Mouse (Mus musculus) limb, embryonic 14.5 days (tissue): ENCODE results near the gene Prkcsh. TPM values are rescaled to one million over a fixed set of nuclear protein-coding genes. Genes with fewer than 3 reads are reported as not detected.

ENCODE experiments used
- ATAC-seq: fragments of 200-750 bp; cut with Nextera tagmentation; 2 replicates; pipeline ENCODE4 v1.8.0; 2017; ENCODE audit warnings: low read depth, moderate number of reproducible peaks, moderate TSS enrichment; ENCODE audit not compliant: low FRiP score
- DNase-seq: peaks from one replicate; pipeline ENCODE4 v3.0.0-alpha.2; 2015; ENCODE audit warnings: low spot score
- H3K27ac ChIP-seq: fragments of 300-500 bp; sonication (generic); replicated peaks from 2 replicates; pipeline ENCODE4 v1.5.1; 2014; ENCODE audit warnings: low read depth, mild to moderate bottlenecking, low read length, moderate library complexity, mixed read lengths
- H3K27me3 ChIP-seq: fragments of 300-500 bp; sonication (generic); 2 replicates; pipeline ENCODE4 v1.6.1; 2014; ENCODE audit warnings: low read length, mixed read lengths; ENCODE audit not compliant: control insufficient read depth, insufficient read depth
- H3K36me3 ChIP-seq: fragments of 300-500 bp; sonication (generic); 2 replicates; pipeline ENCODE4 v1.6.1; 2014; ENCODE audit warnings: mild to moderate bottlenecking, low read length, moderate library complexity, mixed read lengths; ENCODE audit not compliant: control insufficient read depth, insufficient read depth
- H3K4me1 ChIP-seq: fragments of 300-500 bp; sonication (generic); 2 replicates; pipeline ENCODE4 v1.6.1; 2014; ENCODE audit warnings: antibody characterized with exemption, low read length, mixed read lengths; ENCODE audit not compliant: control insufficient read depth, insufficient read depth
- H3K4me2 ChIP-seq: fragments of 300-500 bp; sonication (generic); replicated peaks from 2 replicates; pipeline ENCODE4 v1.6.1; 2014; ENCODE audit warnings: low read depth, mild to moderate bottlenecking, low read length, moderate library complexity; ENCODE audit not compliant: severe bottlenecking
- H3K4me3 ChIP-seq: fragments of 300-500 bp; sonication (generic); replicated peaks from 2 replicates; pipeline ENCODE4 v1.5.1; 2014; ENCODE audit warnings: low read length
- H3K9ac ChIP-seq: fragments of 300-500 bp; sonication (generic); 2 replicates; pipeline ENCODE4 v1.6.1; 2014; ENCODE audit warnings: mild to moderate bottlenecking, low read depth, low read length, moderate library complexity; ENCODE audit not compliant: severe bottlenecking
- H3K9me3 ChIP-seq: fragments of 300-500 bp; sonication (generic); 2 replicates; pipeline ENCODE4 v1.6.1; 2016; ENCODE audit warnings: low read length; ENCODE audit not compliant: control insufficient read depth
- POLR2A ChIP-seq: fragments of 200-500 bp; IDR thresholded peaks from 2 replicates; pipeline ENCODE4 v1.8.0; 2012; ENCODE audit warnings: inconsistent platforms, mild to moderate bottlenecking, moderate library complexity, borderline replicate concordance; ENCODE audit not compliant: insufficient read depth, insufficient read length; ENCODE audit errors: extremely low read depth
- WGBS: fragments of 180-500 bp; shearing (Covaris S2); extraction: QIAGEN DNeasy Blood & Tissue Kit; methylation state at CpG from one replicate; pipeline ENCODE4 v1.1.7; 2014; 5-methylcytosine and 5-hydroxymethylcytosine counted together
- polyA plus RNA-seq, 2 experiments: library from polyadenylated mRNA; depleted of rRNA in 1 of 2; stranded (reverse) in 1 of 2; unstranded in 1 of 2; fragments of >200 nt; fragmentation: Nextera tagmentation in 1 of 2; extraction: Ambion mirVana in 1 of 2; gene quantifications; 2 replicates each; pipeline versions ENCODE4 v1.2.1 to v1.2.3; 2012 to 2014

Prkcsh gene
- polyA plus RNA-seq, 2 experiments = 89.0 to 156 TPM

- H3K4me2 ChIP-seq = no peak overlapping the region
- H3K36me3 ChIP-seq = peaks cover 16% of the 10 kb centered on the region
- no peak for ATAC-seq
- peaks cover 13% of the 10 kb centered on the region for H3K4me1 ChIP-seq
- H3K27ac ChIP-seq = no peak overlapping the region
- no peak for TF ChIP-seq POLR2A
- WGBS = 23% methylated on average over 7 of the region's 7 CpGs
- H3K9me3 ChIP-seq = no peaks in the 10 kb centered on the region
- H3K27me3 ChIP-seq = peaks cover 70% of the 10 kb centered on the region
- H3K4me3 ChIP-seq = no peak overlapping the region
- DNase-seq = peak; percentile 36
- no peak overlapping the region for H3K9ac ChIP-seq
Observed at GRCm38 (mm10) chr9:22053657-22054056, 51.1 kb downstream of the Prkcsh start.

GRCm38 (mm10) chr9:22054411-22055076 is 51.9 kb downstream of the Prkcsh start:
- DNase-seq (peak; percentile 61), ATAC-seq (no peak)
- peaks cover 63% of the 10 kb centered on the region for H3K27me3 ChIP-seq
- peaks cover 13% of the 10 kb centered on the region for H3K4me1 ChIP-seq
- 3% methylated on average over 32 of the region's 32 CpGs for WGBS
- H3K36me3 ChIP-seq = peaks cover 21% of the 10 kb centered on the region
- H3K4me2 ChIP-seq = no peak overlapping the region
- no peak overlapping the region for H3K27ac ChIP-seq
- no peak overlapping the region for H3K9ac ChIP-seq
- no peak for TF ChIP-seq POLR2A
- H3K4me3 ChIP-seq = no peak overlapping the region
- H3K9me3 ChIP-seq = no peaks in the 10 kb centered on the region

GRCm38 (mm10) chr9:22055713-22056112 is 53.1 kb downstream of the Prkcsh start:
- no peak overlapping the region for H3K4me2 ChIP-seq
- no peak overlapping the region for H3K9ac ChIP-seq
- H3K4me3 ChIP-seq = no peak overlapping the region
- TF ChIP-seq POLR2A = no peak
- peaks cover 23% of the 10 kb centered on the region for H3K36me3 ChIP-seq
- no peak for ATAC-seq
- no peak overlapping the region for H3K27ac ChIP-seq
- H3K4me1 ChIP-seq = peaks cover 8% of the 10 kb centered on the region
- DNase-seq = no peak
- peaks cover 51% of the 10 kb centered on the region for H3K27me3 ChIP-seq
- H3K9me3 ChIP-seq = no peaks in the 10 kb centered on the region
- WGBS = 34% methylated on average over 29 of the region's 29 CpGs

GRCm38 (mm10) chr9:22056303-22056910 is 53.8 kb downstream of the Prkcsh start:
- H3K4me3 ChIP-seq = no peak overlapping the region
- no peak for TF ChIP-seq POLR2A
- no peaks in the 10 kb centered on the region for H3K9me3 ChIP-seq
- no peak overlapping the region for H3K4me2 ChIP-seq
- ATAC-seq = no peak
- H3K36me3 ChIP-seq = peaks cover 26% of the 10 kb centered on the region
- peaks cover 44% of the 10 kb centered on the region for H3K27me3 ChIP-seq
- WGBS = 76% methylated on average over 9 of the region's 9 CpGs
- no peak overlapping the region for H3K9ac ChIP-seq
- peaks cover 1% of the 10 kb centered on the region; the same call in 1 of the 2 replicates for H3K4me1 ChIP-seq
- H3K27ac ChIP-seq = no peak overlapping the region
- no peak for DNase-seq

GRCm38 (mm10) chr9:22057031-22057517 is 54.5 kb downstream of the Prkcsh start:
- H3K4me1 ChIP-seq = no peaks in the 10 kb centered on the region
- H3K9ac ChIP-seq = no peak overlapping the region
- H3K9me3 ChIP-seq = no peaks in the 10 kb centered on the region
- ATAC-seq (no peak), DNase-seq (no peak)
- peaks cover 31% of the 10 kb centered on the region for H3K36me3 ChIP-seq
- H3K27ac ChIP-seq = no peak overlapping the region
- no peak overlapping the region for H3K4me2 ChIP-seq
- TF ChIP-seq POLR2A = no peak
- peaks cover 38% of the 10 kb centered on the region for H3K27me3 ChIP-seq
- WGBS = 86% methylated on average over 6 of the region's 9 CpGs
- H3K4me3 ChIP-seq = no peak overlapping the region
